Mouse (Mus musculus) megakaryocyte progenitor cell, adult 5-6 weeks (primary cell): ENCODE measurements at regions not wholly inside any gene's neighbourhood (a gene's known extent, or its start where the extent isn't known, plus 50 kb on each side); places are given as distances from the start of the nearest gene placed in this dataset.
"Not testable (repeated sequence)": the region's sequence is repeated elsewhere in the genome, so short reads cannot be mapped to it uniquely, and the experiment has no call there.

Experiments used
- ATAC-seq: replicated peaks from 2 replicates; pipeline ENCODE4 v1.8.0; 2016; ENCODE audit warnings: mild to moderate bottlenecking, moderate TSS enrichment, inconsistent platforms; ENCODE audit not compliant: poor library complexity

- ATAC-seq: peak; percentile 42
Measured at GRCm38 (mm10) chr15:3171774-3172173, 96.6 kb upstream of the Selenop start.

- peak; percentile 81 for ATAC-seq
Measured at GRCm38 (mm10) chr15:3174072-3174471, 94.3 kb upstream of the Selenop start.

- ATAC-seq: peak; percentile 68
Measured at GRCm38 (mm10) chr15:3174848-3175247, 93.5 kb upstream of the Selenop start.

DNA sequence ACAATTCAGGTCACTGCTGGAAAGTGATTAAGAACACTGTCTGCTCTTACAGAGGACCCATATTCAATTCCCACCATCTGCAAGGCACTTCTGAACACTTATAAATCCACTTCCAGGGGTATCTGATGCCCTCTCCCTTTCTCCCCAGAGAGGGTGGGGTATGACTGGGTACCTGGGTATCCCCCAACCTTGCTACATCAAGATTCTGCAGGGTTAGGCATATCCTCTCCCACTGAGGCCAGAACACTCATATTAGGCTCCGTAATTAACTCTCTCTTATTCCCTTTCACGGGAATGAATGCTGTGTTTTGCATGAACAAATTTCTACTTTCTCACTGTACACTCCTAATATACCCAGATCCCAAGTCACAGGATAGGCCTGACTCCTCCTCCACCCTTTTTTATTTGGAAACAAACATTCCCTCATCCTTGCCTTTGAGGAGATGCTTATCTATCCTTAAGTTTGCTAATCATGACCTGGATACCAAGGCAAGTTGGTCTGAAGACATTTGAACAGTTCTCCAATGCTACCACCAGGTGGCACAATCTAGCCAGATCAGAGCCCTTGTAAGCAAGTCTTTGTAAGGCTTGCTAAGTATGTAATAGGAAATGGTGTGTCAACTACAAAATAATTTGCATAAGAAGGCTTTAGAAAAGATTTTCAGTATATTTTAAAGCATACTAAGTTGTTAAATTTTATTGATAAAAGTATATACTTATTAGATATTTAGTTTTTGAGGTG lies 66.3 kb upstream of the Selenop start:
- peak; percentile 94 for ATAC-seq

- ATAC-seq: no peak
Measured at GRCm38 (mm10) chr15:3205522-3205921, 62.8 kb upstream of the Selenop start.

- ATAC-seq: not testable (repeated sequence)
Measured at GRCm38 (mm10) chr15:3206076-3206475, 62.3 kb upstream of the Selenop start.

- ATAC-seq: peak; percentile 97
Measured at GRCm38 (mm10) chr15:3213721-3214120, 54.6 kb upstream of the Selenop start.

GRCm38 (mm10) chr15:3215201-3215600 lies 53.1 kb upstream of the Selenop start:
- ATAC-seq: no peak
